Mouse (Mus musculus) myocyte (in vitro differentiated cells): ENCODE measurements at regions not wholly inside any gene's neighbourhood (a gene's known extent, or its start where the extent isn't known, plus 50 kb on each side); places are given as distances from the start of the nearest gene placed in this dataset.

Experiments used
- MAX ChIP-seq: IDR thresholded peaks from one replicate; pipeline ENCODE4 v1.6.1; 2011; ENCODE audit warnings: low read depth, mild to moderate bottlenecking, control low read depth
- SRF ChIP-seq: IDR thresholded peaks from one replicate; pipeline ENCODE4 v1.6.1; 2011; ENCODE audit warnings: low read depth; ENCODE audit not compliant: control insufficient read depth, insufficient read length

GRCm38 (mm10) chr1:81794771-81795170 is 438.1 kb upstream of the Gm9747 start:
- no peak for TF ChIP-seq MAX
- no peak for TF ChIP-seq SRF
